Mouse (Mus musculus) adrenal gland, adult 2 months (tissue): ENCODE measurements around the gene Knop1. TPM values are rescaled to one million over a fixed set of nuclear protein-coding genes. Genes with fewer than 3 reads are reported as not detected.

Source experiments
- DNase-seq: peaks from one replicate; pipeline ENCODE4 v3.0.0; 2021
- polyA plus RNA-seq: library from polyadenylated mRNA; depleted of rRNA; stranded (reverse); fragments of >200 nt; gene quantifications from 2 replicates; pipeline ENCODE4 v1.2.3, GENCODE M21; 2012
- total RNA-seq, 2 experiments: library from RNA; stranded (reverse); gene quantifications; 2 replicates each; pipeline ENCODE4 v1.2.3; 2021

Knop1 gene
- total and polyA plus RNA-seq, 3 experiments, result 8.0 to 70.0 (median 34.6) TPM

DNA sequence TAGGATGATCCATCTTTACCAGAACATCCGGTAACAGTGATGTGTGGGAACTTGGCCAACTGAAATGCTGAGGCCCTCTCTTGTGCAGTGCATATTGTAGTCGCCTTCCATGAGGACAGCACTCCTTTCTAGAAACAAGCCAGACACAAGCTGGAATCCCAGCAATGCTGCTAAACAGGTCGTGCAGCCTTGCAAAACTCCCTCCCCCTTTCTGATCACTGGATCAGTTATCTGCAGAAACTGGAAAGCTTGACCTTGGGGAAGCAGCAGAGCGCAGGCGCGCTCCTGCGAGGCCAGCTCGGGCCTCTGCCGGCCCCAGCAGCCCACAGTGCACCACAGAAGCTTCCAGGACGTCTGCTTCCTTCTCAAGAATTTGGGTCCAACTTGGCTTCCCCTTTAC lies 7.3 kb downstream of the Knop1 start:
- DNase-seq, result peak; percentile 78

DNA sequence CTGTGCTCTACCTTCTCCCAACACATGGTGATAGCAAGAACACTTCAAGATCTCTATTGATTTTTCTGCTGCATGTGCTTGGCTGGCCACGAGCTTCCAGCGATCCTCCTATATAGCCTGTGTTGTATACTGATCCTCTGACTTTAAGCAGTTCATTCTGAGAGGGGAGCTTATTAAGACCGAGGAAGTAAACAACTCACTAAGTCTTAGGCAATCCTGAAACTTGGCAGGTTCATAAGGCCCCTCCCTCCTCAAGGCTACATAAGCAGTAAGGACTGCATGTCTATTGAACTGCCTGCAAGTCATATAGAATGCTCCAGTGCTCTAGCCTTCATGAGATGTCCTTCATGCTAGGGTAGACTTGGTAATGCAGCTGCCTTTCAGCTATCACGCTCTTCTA lies 9.7 kb downstream of the Knop1 start:
- DNase-seq, result no peak

DNA sequence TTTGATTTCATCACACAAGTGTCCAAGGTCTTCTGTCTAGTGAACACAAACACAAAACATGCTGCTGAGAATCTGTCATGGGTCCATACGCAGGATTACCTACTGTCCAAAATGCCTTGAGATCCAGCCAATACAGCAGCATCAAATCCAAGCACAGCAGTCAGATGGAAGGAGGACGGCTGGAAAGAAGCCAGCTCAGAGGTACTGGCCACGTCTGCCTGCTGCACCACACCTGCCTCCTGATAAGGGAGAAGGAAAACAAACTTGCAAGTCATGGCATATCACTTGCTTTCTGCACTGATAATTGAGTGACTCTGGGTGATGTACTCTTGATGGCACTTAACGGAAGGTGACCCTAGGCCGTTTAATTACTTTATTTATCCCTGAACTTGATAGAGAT lies 10.9 kb downstream of the Knop1 start:
- DNase-seq, result no peak

DNA sequence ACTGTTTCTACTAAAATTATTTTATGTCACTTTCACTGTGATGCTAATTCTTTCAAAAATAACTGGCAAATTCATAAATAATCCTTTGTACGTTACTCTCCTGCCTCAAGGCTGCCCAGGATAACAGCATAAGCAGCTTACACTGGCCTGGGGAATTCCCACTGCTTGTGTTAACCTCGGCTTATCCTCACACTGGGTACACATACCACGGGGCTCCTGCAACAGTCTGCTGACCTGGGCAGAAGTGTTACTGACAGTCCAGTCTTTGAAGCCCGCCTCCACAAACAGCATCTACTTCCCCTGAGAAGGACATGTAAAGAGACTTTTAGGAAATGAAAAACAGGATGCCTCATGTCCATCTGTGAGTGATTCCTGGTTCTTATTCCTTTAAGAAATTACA lies 13.1 kb downstream of the Knop1 start:
- DNase-seq, result no peak

DNA sequence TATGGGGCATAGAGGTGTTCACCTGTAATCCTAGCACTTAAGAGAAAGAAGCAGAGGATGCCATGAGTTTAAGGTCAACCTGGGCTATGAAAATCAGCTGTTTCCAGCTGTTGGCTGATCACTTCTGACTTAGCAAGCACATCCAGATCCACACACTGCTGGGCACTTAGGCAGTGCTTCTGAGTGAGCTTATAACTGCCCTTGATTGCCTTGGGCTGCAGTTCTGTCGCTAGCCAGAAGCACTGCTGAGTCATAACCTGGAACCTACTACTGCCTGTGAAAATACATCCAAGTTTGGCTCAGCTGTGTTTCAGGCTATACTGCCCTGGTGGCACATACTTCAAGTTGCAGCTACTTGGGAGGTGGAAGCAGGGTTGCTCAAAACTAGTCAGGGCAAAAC lies 14.3 kb downstream of the Knop1 start:
- DNase-seq, result peak; percentile 62

DNA sequence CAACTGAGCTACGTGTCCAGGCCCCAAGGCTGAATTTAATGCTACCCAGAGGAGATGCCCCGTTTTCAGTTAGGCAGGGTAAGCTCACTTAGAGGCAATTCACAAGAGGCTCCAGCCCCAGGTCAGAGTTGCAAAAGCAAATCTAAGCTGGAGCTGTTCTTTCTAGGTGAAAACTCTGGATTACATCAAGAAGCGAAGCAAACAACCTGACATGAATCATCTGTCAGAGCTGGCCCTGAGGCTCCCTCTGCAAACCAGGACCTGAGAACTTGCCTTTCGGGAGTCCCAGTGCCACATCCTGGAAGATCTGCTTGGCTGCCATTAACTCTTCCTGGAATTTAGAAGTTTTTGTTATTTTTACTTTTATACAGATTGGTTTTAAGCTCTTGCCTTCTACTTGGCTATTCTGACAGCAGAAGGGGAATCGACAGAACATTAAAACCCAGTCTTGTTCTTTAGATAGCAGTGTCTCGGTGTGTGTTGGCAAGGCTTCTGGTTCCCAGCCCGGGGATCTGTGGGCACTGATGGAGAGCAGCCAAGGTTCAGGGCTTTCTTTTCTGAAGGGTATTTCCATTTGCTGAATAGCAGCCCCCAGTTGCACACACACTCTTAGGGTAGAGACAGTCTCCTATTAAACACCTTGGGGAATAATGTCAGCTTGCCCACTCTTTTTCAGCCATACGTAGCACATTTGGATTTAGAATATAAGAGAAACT lies 14.9 kb downstream of the Knop1 start:
- no peak for DNase-seq

DNA sequence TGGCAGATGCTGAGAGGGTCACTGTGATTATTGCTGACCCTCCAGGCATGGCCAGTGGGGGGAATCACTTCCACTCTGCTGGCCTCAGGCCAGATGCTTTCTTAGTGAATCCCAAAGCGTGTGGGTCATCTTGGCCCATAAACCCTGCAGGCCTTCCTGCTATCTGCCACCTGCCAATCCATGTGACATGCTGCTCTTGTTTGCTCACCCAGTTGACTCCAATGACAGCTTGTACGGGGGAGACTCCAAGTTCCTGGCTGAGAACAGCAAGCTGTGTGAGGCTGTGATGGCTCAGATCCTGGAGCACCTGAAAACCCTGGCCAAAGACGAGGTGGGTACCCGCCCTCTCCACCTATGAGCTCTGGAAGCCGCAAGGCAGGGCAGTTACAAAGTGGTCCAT lies 18.2 kb downstream of the Knop1 start:
- no peak for DNase-seq

DNA sequence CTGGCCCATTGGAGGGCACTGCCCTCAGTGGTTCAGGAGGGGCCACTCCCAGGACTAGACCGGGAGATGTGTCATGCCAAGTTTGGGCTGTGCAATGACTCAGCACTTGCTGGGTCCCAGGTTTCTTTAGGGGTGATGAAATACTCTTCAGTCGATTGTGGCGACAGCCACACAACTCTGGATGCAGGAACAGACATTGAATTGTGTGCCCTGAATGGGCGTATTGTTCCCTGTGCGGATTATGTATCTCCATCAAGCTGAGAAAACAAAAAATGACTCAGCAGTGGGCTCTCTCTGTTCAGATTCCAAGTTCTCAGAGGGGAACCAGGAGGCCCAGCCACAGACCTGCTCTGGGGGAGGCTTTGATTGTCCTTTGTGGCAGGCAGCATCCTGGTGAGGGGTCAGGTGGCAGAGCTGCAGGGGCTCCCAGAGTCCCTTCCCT lies 28.1 kb downstream of the Knop1 start:
- DNase-seq, result peak; percentile 71

DNA sequence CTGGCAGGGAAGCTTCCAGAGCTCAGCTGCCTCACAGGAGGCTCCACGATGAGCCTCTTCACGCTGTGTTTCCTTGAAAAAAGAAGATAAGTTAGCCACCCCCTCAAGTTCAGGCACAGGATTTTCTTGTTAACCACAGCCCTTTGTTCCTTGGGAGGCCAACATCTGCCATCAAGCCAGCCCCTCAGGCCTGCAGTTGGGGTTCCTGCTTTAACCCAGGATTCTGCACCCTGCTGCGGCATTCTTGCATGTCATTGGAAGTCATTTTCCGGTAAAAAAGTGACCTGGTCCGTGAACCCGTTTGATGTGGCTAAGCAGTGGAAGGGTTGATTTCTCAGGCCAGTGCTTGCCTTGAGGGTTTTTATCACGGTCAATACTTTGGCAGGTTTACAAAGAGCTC lies 31.6 kb downstream of the Knop1 start:
- DNase-seq, result no peak

DNA sequence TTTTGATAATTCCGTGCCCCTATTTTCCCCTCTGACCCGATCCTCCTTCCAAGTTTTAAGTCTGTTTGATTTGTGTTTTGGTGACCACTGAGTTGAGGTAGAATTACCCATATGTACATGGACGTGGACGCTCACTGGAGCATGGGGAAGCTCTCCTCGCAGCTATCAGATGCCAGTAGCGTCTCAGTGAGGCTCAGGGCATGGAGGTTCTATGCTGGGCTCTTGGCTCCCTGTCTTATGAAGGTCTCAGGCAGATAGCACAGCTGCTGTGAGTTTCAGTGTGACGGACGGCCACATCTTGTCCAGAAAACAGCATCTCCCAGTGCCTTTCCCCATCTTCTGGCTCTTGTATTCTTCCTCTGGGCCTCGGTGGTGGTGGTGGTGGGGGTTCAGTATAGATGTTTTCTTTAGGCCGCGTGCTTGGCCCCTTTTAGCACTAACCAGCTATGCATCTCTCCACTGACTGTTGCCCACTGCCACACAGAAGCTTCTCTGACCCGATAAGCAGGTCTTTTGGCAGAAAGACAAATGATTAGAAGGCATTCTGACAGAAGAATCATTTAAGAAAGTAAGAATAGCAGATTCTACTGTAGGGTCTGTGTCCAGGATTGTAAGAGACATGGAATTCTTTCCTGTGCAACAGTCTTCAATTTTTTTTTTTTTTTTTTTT lies 34.0 kb downstream of the Knop1 start:
- DNase-seq, result no peak

DNA sequence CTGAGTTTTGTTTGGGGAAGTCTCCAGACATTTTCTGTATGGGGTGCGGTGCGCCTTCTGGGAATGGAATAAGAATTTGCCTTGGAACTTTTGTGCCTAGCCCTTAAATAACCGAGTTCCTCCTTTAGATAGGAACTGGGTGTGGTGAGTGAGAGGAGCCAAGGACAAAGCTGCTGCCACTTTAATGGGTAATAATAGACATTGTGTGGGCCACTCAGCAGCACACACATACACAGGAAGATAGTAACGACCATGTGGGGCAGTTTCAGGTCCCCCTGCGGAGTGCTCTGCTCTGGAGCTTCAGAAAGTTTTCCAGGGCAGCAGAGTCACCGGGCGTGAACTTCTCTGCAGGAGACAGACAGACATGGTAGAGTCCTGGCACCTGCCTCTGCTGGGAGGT lies 34.7 kb downstream of the Knop1 start:
- no peak for DNase-seq

DNA sequence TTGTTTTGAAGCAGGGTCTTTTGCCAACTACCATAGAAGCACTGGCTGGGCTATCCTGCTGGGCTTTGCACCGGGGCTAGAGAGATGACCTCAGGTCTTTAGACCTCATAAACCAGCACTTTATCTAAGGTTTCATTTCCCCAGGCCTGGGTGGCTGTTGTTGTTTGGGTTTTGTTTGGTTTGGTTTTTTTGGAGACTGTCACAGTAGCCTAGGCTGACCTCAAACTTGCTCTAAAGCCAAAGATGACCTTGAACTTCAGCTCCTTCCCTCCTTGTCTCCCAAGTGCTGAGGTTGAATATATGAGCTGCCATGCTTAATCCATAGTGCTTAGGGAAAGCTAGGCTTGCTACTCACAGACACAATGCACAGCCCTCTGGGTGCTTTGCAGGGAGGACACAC lies 36.4 kb downstream of the Knop1 start:
- no peak for DNase-seq

DNA sequence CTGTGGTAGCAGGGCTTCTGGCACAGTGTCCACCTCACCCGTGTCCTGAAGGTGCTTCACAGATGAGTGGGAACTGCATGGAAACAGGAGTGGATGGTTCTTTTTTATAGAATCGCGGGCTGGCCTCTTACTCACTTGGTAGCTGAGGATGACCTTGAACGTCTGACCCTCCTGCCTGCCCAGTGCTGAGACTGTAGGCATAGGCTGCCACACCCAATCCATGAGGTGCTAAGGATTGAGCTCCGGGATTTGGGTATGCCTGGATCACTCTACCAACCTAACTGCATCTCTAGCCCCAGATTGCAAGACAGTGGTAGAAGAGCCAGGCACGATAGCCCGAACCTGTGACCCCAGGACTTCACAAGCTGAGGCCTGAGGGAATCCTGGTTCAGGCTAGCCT lies 38.3 kb downstream of the Knop1 start:
- no peak for DNase-seq

DNA sequence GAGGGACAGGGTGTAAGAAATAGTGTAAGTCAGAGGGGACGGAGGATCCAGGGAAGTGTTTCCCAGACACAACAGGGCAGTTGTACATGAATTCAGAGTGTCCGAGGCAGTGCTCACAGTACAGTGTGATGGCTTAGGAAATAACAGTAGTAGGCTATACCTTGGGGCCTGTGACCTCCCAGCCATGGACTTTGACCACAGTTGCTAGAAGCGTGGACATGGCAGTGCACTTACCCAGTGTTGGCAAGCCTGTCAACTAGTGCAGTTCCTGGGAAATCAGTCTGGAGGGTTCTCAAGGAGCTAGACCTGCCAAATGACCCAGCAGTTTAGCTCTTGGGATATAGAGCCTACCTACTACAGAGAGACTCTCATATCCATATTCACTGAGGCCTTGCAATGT lies 39.8 kb downstream of the Knop1 start:
- DNase-seq, result no peak

DNA sequence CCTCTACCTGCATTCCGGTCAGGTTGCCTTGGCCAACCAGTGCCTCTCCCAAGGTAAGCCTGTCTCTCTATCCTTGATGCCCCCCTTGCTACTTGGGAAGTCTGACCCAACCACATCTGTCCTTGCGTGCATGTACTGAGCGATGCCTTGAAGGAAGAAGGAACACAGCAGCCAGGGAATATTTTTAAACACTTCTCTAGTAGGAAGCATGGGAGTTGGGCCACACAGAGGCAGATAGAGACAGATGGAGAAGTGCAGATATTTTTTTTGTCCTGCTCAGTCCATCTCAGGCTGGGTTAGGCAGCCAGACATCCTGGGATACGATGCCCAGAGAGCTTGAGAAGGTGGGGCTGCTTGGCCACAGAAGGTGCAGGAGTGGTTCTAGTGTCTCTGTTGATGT lies 42.5 kb downstream of the Knop1 start:
- DNase-seq, result no peak

DNA sequence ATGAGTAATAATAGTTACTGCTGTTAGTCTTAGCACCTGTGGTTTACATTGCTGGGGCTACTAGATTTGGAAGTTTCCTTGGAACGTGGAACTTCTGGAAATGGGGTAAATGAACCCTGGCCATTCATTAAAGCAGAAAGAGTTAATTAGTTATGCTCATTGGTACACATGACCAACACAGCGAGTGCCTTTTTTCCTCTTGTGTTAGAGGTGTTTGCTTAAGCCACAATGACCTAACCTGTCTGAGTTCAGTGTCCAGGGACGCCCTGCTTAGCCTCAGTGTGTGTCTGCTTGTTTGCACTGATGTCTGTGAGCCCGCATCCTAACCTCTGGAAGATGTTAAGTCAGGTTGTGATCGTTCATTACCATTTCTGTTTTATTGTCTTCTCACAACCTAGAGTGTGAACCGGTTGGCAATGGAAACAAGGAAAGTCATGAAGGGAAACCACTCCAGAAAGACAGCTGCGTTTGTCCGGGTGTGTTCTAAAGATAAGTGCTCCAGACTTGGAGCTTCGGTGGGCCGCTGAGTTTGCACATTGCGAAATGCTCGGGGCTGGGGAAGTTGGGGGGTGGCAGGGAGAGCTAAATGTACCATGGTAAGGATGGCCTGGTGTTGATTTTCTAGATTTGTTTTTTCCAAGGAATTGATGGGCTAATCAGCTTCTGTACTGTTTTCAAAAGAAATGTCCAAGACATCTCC lies 44.5 kb downstream of the Knop1 start:
- DNase-seq, result no peak

DNA sequence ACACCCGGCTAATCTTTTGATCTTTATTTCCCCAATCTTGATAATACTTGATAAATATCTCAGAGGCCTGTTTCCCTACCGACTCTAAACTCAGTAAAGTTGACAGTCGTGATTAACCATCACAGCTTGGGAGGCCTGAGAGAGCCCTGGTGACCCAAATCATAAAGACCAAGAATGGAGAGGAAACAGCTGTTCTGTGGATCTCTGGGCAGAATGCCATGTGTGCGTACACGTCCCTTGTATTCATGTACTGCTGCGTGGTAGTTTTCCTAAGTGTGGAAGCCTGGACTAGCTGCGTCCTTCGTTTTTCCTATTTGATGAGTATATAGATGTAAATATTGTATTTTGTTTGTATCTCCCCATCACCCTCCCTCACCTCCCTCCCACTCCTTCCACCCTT lies 48.2 kb downstream of the Knop1 start:
- DNase-seq, result no peak

DNA sequence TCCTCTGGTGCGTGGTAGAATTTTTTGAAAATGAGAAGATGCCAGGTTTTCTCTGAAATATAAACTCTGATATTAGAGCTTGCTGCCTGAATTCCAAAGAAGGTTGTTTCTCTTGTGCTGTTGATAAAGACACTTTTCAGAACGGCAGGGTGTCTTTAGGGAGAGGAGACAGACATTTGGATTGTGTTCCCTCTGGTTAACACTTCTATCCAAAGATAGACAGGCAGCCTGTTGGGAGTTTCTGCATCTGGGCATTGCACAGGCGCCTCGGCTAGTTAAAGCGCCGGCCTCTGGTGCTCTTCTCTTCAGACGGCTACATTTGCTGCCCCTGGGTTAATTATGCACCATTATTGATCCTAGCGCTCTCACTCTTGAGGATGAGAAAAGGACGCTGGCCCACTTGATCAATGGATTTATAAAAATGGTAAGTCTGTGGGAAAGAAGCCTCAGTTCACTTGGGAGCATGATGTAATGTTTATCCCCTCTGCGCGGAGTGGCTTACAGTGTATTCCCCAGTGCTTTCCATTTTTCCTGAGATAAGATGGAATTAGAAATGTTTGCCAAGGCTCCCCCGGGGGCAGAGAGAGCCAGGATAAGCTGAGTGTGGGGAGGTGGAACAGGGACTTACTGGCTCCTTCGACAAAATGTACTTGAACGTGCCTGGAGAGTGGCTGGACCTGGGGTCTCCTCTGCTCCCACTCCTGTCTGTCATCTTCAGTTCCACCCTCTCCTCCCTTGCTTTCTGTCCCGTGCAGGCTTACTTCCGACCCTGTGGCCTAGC lies 49.2 kb downstream of the Knop1 start:
- no peak for DNase-seq

DNA sequence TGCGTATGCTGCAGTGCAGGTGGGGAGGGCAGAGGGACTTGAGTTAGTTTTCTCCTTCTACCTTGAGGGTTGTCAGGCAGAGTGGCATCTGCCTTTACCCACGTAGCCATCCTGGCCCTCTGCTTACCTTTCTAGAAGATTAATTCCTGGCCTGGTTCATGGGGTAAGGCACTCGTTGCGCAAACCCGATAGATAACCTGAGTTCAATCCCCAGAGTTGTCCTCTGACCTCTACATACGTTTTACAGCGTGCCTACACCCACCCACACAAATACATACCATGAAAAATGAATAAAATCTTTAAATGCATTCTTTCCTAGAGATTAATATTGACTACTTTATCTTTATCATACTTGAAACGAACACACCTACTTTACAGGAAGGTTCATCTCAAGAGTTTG lies 52.6 kb downstream of the Knop1 start:
- DNase-seq, result no peak

DNA sequence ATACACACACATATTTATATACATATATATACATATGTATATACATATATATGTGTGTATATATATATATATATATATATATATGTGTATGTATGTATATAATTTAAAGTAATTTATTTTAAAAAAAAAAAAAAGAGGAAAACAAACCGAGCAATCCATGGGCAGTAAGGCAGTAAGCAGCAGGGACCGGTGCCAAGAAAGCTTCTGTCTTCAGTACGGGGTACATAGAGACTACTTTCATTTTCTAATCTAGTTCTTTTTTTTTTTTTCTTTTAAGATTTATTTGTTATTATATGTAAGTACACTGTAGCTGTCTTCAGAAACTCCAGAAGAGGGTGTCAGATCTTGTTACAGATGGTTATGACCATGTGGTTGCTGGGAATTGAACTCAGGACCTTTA lies 54.3 kb downstream of the Knop1 start:
- no peak for DNase-seq

DNA sequence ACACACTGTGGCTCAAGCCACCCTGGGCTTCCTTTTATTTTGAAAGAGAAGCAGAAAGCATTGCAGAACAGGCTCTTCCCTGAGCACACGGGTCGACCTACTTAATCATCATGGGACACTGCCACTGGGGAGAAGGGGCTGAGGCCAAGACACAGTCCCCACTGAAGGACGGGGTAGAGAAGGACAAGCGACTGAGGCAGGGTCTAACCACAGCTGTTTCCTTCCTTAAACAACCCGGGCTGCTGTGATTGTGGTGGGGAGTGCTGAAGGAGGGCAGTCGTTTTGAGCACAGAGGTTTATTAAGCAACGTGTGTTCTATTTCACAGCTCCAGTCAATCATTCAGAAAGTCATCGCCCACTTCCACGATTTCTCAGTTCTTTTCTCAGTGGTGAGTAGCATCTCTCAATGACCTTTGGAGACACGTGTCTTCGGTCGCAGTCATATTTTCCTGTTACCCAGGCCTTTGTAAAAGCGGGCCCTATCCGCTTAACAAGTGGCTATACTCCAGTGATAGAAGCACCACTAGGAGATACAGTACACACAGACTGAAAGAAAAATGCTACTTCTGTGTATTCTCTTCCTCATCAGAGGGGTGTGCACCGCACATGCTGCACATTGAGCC lies 55.8 kb downstream of the Knop1 start:
- no peak for DNase-seq

DNA sequence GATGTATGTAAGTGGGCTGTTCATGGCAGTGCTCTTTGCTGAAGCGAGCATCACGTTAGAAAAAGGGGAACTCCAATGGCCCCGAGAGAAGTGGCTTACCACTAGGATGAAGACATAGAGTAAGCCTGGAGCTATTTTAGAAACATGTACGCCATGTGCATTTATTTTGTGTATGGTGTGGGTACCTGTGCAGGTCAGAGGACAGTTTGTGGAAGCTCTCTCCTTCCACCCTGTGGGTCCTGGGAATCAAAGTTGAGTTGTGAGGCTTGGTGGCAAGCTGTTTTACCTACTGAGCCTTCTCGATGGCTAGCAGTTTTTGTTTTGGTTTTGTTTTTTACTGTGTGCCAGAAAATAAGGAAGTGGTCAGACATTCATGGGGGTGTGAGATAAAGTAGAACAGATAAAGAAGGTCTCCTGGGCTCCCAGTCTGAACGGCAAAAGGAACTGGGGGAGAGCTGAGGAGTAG lies 57.9 kb downstream of the Knop1 start:
- no peak for DNase-seq
